In genomic region chr1:157448164-157448804, GRCm38 (mm10) we compare ENCODE assay signal across 10 mouse cellular contexts. TPM values are rescaled to one million over a fixed set of nuclear protein-coding genes. Genes with fewer than 3 reads are reported as not detected.
DNase-seq lines count a peak whose midpoint lies in the region; ATAC-seq lines count a peak whose summit lies in the region.
"Had no signal": no experiment of that assay in that cellular context is flagged by ENCODE, and none has a peak within 500 bp of the region (broad histone marks: within the 10 kb centered on the region; RNA-seq: fewer than 3 reads in every experiment).

No protein-coding gene starts in this region.

- H3K4me2 ChIP-seq in midbrain, embryonic 15.5 days: no peak overlapping the region

- no peak for ATAC-seq in midbrain, embryonic 15.5 days (replicated peaks)

- H3K27ac ChIP-seq in midbrain, embryonic 10.5 days (replicated peaks): peak overlapping the region; percentile 24
- H3K27ac ChIP-seq in midbrain, embryonic 15.5 days: no peak overlapping the region
- H3K27ac ChIP-seq: liver, embryonic 14.5 days had no signal

- WGBS in midbrain, embryonic 10.5 days: 33% methylated on average over 7 of the region's 7 CpGs
- WGBS in midbrain, embryonic 15.5 days: 20% methylated on average over 7 of the region's 7 CpGs

- intact Hi-C loops in heart, postnatal 25 days (cut with DNase I): loop anchor here (2.0 kb wide), 1 partner anchor 35 kb away; the partner anchor contains the start of gene Rasal2

- peaks cover 77% of the 10 kb centered on the region for H3K4me1 ChIP-seq in midbrain, embryonic 10.5 days
- peaks cover 43% of the 10 kb centered on the region for H3K4me1 ChIP-seq in midbrain, embryonic 15.5 days

- no peaks in the 10 kb centered on the region for H3K36me3 ChIP-seq in midbrain, embryonic 10.5 days
- no peaks in the 10 kb centered on the region for H3K36me3 ChIP-seq in midbrain, embryonic 15.5 days (replicated peaks)

- DNase-seq in heart, adult 11 months: peak; percentile 96
- no peak for DNase-seq in heart, postnatal 25 days (ENCODE audit: low spot score)
- DNase-seq in midbrain, embryonic 10.5 days (ENCODE audit: low spot score): no peak
- DNase-seq in heart, adult 8-10 months (ENCODE audit: low spot score): peak; percentile 70
- DNase-seq in lung, postnatal 4 days: peak; percentile 23 to 28
- DNase-seq in adrenal gland, postnatal 25 days: no peak
- no peak for DNase-seq in right cerebral cortex, postnatal 14 days
- DNase-seq: thymus, adult 18-20 months had no signal

- no peaks in the 10 kb centered on the region for H3K9me3 ChIP-seq in midbrain, embryonic 10.5 days (replicated peaks)
- H3K9me3 ChIP-seq in midbrain, embryonic 15.5 days: no peaks in the 10 kb centered on the region

- H3K27me3 ChIP-seq in midbrain, embryonic 10.5 days (ENCODE audit: low read depth, poor library complexity, severe bottlenecking): peaks cover 69% of the 10 kb centered on the region
- no peaks in the 10 kb centered on the region for H3K27me3 ChIP-seq in midbrain, embryonic 15.5 days (replicated peaks)

- no peak overlapping the region for H3K9ac ChIP-seq in midbrain, embryonic 15.5 days
- H3K9ac ChIP-seq: liver, embryonic 14.5 days had no signal

- H3K4me3 ChIP-seq in midbrain, embryonic 10.5 days: no peak overlapping the region
- H3K4me3 ChIP-seq in midbrain, embryonic 15.5 days: no peak overlapping the region

RNA-seq across cellular contexts. Expression of gene Cryzl2, which starts 10.1 kb away (rescaled TPM):
- 10 to 100 TPM in 1 of 2 experiments, 1 to 10 TPM in 1; 8.4 to 10.3 TPM for total RNA-seq in heart, postnatal 25 days (2021)
- polyA plus RNA-seq in midbrain, embryonic 10.5 days (2016; fragmentation: Nextera tagmentation; extraction: Ambion mirVana): 6.4 and 7.3 TPM in 2 replicates
- 5.3 and 7.9 TPM in 2 replicates for polyA plus RNA-seq in midbrain, embryonic 15.5 days (2015; fragmentation: Nextera tagmentation; extraction: Ambion mirVana)
- 10 to 100 TPM in 3 of 4 experiments, 1 to 10 TPM in 1; 9.6 to 11.9 (median 10.7) TPM for total RNA-seq in heart, adult 8-10 months (2022)
- 45.7 and 60.0 TPM in 2 replicates for total RNA-seq in adrenal gland, postnatal 25 days (2021)

RNA-seq across cellular contexts. Expression of gene Rasal2, which starts 35.9 kb away (rescaled TPM):
- 10 to 100 TPM; 21.6 to 34.8 TPM for total RNA-seq in heart, postnatal 25 days (2021)
- polyA plus RNA-seq in midbrain, embryonic 10.5 days (2016; fragmentation: Nextera tagmentation; extraction: Ambion mirVana): 8.8 and 16.5 TPM in 2 replicates
- 50.4 and 58.7 TPM in 2 replicates for polyA plus RNA-seq in midbrain, embryonic 15.5 days (2015; fragmentation: Nextera tagmentation; extraction: Ambion mirVana)
- total RNA-seq in heart, adult 8-10 months (2022): 10 to 100 TPM; 20.2 to 26.5 (median 21.6) TPM
- total RNA-seq in adrenal gland, postnatal 25 days (2021): 14.5 and 16.9 TPM in 2 replicates

RNA-seq across cellular contexts. Expression of gene Sec16b, which starts 58.2 kb away (rescaled TPM):
- total RNA-seq in heart, postnatal 25 days (2021): 1 to 10 TPM in 1 of 2 experiments, under 1 TPM in 1; 0.98 to 1.4 TPM
- 0.49 and 0.63 TPM in 2 replicates for polyA plus RNA-seq in midbrain, embryonic 10.5 days (2016; fragmentation: Nextera tagmentation; extraction: Ambion mirVana)
- 0.34 TPM in 2 replicates for polyA plus RNA-seq in midbrain, embryonic 15.5 days (2015; fragmentation: Nextera tagmentation; extraction: Ambion mirVana)
- 1 to 10 TPM in 1 of 4 experiments, under 1 TPM in 3; 0.82 to 1.9 (median 0.86) TPM for total RNA-seq in heart, adult 8-10 months (2022)
- 0.58 and 1.9 TPM in 2 replicates for total RNA-seq in adrenal gland, postnatal 25 days (2021)

Comparison
In these comparisons a context has a peak if more than half of its experiments do, and no peak if none do; other contexts are left out.
1. DNase-seq: peak in heart, adult 11 months (single experiment), heart, adult 8-10 months (single experiment) and lung, postnatal 4 days (2 of 2); none in heart, postnatal 25 days (single experiment), midbrain, embryonic 10.5 days (single experiment), adrenal gland, postnatal 25 days (single experiment) and right cerebral cortex, postnatal 14 days (single experiment).